Mouse (Mus musculus) hematopoietic multipotent progenitor cell, adult 10-12 weeks (in vitro differentiated cells): ENCODE results near the gene Hspb7. TPM values are rescaled to one million over a fixed set of nuclear protein-coding genes. Genes with fewer than 3 reads are reported as not detected.

Experiments used
- polyA plus RNA-seq: library from polyadenylated mRNA; stranded (reverse); fragments of >175 nt; gene quantifications from 2 replicates; pipeline ENCODE4 v1.2.3, GENCODE M21; 2012; ENCODE audit warnings: low replicate concordance

Hspb7 gene
- 0.07 TPM in 1 of 2 replicates, not detected in the other for polyA plus RNA-seq

DNA sequence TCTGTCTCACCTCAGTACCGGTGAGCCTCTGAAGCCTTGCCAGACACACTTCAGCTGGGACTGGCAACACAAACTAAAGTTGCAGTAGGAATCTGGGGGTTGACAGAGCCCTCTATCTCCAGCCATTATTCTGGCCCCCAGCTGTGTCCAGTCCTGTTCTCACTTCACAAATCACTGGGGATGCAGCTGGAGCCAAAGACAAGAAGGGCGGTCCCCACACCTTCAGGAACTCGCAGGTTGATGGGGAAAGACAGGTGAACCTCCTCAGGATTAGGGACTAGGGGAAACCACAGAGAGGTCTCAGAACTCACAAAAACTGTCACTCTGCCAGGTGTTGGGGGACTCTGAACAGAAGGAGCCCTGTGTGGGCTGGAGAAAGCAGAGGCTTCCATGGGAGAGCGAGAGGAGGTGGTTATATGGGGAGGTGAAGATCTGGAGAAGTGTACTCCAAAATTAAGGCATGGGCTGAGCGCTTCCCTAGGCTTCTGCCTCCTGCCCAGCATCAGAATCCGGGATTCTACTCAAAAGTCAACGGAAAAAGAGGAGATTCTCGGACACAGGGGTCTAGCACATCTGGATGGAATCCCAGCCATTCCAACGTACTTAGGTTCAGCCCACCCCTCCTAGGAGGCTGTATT lies at the start of gene Hspb7:
Hspb7 (plus strand) TSS at position 588 of the 638 bp plus-strand sequence.

DNA sequence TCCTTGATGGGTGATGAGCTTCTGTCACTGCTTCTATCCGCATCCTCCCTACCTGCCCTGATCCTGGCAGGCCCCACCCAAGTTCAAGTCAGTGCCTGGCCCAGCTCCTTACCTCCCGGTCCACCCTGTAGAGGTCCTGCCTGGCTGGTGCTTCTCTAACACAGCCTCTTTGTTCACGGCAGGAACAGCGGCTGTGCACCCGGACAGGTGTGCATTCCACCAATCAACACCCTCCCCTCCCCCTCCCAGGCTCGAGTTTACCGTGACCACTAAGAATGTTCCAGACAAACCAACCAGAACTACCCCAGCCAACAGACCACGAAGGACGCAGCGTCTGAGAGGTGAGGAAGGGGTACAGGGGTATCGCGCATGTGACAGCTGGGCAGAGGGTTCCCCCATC lies 22.0 kb upstream of the Hspb7 start, which contains the start of gene Clcnka:
Clcnka (minus strand) TSS at position 180 of the 400 bp plus-strand sequence.

DNA sequence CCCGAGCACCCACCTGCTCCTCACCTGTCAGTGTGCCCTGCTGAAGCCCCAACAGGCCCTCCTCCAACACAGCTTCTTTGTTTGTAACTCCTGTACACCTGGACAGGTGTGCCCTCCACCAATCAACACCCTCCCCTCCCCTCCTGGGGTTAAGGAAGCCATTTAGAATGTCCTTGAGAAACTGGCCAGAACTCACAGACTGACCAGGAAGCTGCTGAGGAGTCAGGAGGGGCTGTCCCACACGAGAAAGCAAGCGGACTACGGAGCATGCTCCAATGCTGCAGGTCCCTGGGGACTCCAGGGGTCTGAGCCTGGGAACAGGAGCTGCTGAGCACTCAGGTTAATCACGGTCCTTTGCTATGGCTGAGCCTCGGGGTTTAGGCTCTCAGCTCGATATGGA lies 4.7 kb upstream of the Hspb7 start, which contains the start of gene Clcnkb:
Clcnkb (minus strand) TSS at position 91 of the 400 bp plus-strand sequence.

DNA sequence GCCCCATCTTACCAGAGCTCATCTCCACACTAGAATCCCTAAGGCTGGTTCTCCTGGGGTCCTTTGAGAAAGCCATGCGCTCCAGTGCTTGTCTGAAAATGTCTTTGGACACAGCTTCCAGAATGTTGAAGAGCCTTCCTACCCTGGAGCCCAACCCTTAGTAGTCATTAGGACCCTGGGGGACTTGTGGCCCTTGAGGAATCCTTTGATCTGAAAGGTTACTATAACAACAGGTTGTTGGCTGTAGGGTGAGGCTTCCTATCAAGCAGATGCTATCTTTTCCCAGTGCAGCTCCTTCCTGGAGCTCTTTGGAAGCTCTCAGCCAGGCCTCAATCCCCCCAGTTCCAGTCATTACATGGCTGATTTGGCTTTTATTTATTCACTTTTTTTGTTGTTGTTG lies 15.4 kb downstream of the Hspb7 start, which contains the start of gene Srarp:
Srarp (minus strand) TSS at position 132 of the 400 bp plus-strand sequence.

DNA sequence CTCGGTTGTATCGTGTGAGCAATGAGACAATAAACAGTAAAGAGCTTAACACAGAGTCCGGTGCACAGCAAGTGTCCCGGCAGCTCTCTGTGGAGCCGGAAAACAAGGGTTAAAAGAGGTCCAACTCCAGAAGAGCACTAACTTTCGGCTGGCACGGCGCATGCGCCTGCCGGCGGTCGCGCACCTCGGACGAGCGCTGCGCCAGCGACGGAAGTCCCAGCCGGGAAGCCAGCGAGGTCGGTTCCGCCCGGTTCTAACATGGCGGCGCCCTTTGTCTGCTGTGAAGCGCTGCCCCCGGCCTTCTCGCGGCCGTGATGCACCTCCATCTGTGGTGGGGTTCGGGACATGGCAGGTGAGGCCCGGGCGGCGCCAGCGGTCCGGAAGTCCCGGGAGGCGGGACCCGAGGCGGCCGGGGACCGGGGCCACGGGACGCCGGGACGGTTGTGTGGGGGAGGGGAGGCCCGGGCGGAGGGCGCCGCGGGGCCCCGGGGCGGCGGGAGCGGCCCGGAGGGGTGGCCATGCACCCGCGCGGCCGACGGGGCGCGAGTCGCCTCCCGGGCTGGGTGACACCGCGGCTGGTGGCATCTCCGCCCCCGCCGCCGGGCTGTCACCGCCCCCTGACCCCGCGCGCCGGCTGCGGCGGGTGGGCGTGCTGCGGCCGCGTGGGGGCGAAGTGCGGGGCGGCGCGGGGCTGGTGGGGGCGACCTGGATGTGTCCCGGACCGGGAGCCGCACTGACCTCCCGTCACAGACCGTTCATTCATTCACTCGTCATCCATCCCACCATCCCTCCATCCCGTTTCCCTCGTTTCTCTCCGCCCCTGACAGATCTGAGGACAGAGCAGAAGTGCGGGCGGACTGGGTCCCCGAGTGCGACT lies 24.1 kb downstream of the Hspb7 start, which contains the start of gene Zbtb17:
Zbtb17 (plus strand) TSS at position 204 of the 877 bp plus-strand sequence.

Other genes starting within 250 kb of the Hspb7 start
- gene Rsg1, start 206.8 kb upstream of the Hspb7 start, polyA plus RNA-seq: 0.49 and 0.60 TPM in 2 replicates
- 0.35 TPM in 1 of 2 replicates, not detected in the other for gene Arhgef19, start 181.3 kb upstream of the Hspb7 start, polyA plus RNA-seq
- 0.85 and 1.2 TPM in 2 replicates for gene Epha2, start 119.5 kb upstream of the Hspb7 start, polyA plus RNA-seq
- gene Fam131c, start 52.6 kb upstream of the Hspb7 start, polyA plus RNA-seq: not detected in 2 replicates
- not detected in 2 replicates for gene Clcnka, start 22.1 kb upstream of the Hspb7 start, polyA plus RNA-seq
- not detected in 2 replicates for gene Clcnkb, start 4.8 kb upstream of the Hspb7 start, polyA plus RNA-seq
- not detected in 2 replicates for gene Srarp, start 15.3 kb downstream of the Hspb7 start, polyA plus RNA-seq
- 36.6 and 45.4 TPM in 2 replicates for gene Zbtb17, start 23.9 kb downstream of the Hspb7 start, polyA plus RNA-seq
- 137 and 294 TPM in 2 replicates for gene Spen, start 117.8 kb downstream of the Hspb7 start, polyA plus RNA-seq
- 0.08 TPM in 1 of 2 replicates, not detected in the other for gene Fblim1, start 185.3 kb downstream of the Hspb7 start, polyA plus RNA-seq
- 0.58 and 0.66 TPM in 2 replicates for gene Tmem82, start 197.9 kb downstream of the Hspb7 start, polyA plus RNA-seq
- 0.04 and 0.06 TPM in 2 replicates for gene Slc25a34, start 203.0 kb downstream of the Hspb7 start, polyA plus RNA-seq
- gene Plekhm2, start 244.1 kb downstream of the Hspb7 start, polyA plus RNA-seq: 28.7 and 51.0 TPM in 2 replicates